Mouse (Mus musculus) fibroblast of lung, adult 2 months (primary cell): ENCODE measurements around the gene Zbtb18.
A peak's percentile ranks its signal among the peaks of the same experiment; 100 is the strongest.

ENCODE experiments used
- DNase-seq: peaks from one replicate; pipeline ENCODE4 v3.0.0-alpha.2; 2011; ENCODE audit warnings: low read depth

The Zbtb18 gene

DNA sequence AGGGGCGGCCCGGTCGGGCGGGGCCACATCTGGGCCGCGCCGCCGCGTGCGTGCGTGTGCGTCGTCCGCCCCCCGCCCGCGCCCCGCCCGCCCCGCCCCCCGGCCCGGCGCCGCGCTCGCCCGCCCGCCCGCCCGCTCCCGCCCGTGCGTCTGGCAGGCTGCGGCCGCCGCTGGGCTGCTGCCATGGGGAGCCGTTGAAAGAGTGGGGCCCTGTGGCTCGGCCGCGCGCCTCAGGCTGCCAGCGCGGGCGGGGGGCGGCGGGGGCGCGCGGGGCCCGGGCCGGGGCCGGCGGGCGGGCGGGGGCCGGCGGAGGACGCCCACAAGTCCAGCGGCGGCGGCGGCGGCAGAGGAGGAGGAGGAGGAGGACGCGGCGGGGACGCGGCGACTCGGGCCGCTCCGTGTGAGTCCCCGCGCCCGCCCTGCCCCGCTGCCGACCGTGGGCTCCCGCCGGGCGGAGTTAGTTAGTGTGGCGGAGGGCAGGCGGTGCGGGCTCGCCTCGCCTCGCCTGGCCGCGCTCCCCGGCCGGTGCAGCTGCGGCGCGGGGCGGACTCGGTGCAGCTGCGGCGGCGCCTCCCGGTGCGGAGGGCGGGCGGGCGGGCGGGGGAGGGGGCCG is at the start of gene Zbtb18:
Zbtb18 (plus strand) TSS at position 156 of the 613 bp plus-strand sequence.
- DNase-seq: no peak

GRCm38 (mm10) chr1:177397455-177397854 is 44.7 kb upstream of the Zbtb18 start:
- DNase-seq: no peak

DNA sequence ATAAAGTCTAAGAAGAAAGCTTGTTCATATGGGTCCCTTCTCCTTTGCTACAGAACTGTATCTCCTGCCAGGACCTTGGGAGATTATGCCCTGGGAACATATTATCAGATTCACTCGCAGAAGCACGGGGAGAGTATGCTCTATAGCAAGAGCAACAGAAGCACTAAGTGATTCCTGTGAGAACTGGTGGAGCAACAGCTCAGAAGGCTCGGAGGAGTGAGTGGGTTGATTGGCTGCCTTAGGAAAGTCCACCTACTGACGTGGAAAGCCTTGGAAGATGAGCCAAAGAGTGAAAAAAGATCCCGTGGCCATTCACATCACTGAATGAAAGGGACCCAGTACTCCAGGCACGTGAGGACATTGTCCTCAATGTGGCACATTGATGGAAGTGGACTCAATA is 37.0 kb upstream of the Zbtb18 start:
- DNase-seq: no peak

DNA sequence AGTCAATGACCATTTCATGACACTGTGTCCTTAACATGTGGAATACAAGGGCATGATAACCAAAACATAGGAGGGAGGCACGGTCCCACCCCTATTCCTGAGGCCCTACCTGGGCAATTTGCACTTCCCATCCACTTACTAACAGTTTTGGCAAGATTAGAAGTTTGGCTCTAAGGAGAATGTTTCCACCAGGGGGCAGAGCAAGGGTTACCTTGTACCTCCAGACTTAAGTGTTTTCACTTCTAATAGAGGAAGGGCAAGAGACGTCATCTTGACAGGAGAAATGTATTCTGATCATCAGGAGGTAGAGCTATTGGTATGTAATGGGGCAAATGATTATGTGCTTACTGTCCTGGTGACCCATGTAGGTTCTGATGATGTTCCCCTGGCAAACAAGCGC is 33.5 kb upstream of the Zbtb18 start:
- DNase-seq: peak; percentile 14

DNA sequence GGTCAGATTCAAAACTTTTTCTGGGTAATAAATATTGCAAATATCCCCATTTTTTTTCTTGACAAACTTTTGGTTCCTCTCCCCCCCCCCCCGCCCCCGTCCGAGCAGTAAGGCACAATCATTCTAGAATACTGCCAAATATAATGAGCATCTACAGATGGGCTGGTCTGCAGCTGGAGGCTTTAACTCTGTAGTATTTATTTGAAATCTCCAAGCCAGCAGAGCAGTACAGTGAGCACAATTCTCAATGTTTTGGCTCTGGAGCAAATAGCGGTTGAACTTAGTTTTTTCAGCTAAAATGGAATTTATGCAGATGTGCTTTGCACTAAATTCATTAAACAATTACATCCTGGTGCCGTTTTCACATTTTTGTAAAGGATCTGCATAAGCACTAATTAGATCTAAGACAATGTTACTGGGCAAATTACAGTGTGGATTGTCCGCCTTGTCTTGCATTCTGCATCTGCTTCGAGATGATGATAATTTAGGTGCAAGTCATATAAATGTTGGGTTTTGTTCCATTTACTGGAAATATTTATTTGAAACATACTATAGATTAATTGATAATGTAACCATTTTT is 31.3 kb upstream of the Zbtb18 start:
- DNase-seq: no peak

GRCm38 (mm10) chr1:177411359-177412358 is 30.5 kb upstream of the Zbtb18 start:
- DNase-seq: no peak

DNA sequence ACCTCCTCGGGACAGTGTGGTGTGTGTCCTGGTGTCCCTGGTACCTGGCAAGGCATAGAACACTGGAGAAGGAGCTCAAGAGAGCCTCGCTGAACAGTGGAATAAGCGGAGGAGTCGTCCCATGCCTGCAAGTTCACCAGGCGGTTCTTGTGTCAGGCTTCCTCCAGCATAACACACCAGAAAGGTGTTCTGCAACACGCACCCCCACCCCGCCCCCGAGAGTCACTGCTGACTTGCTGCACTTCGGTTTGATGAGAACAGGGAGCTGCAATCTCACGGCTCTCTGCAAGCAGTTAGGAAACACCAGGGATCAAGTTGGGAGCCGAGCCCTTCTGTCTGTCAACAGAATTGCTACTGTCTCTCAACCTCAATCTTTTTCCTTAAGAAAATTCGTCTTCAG is 22.8 kb upstream of the Zbtb18 start:
- no peak for DNase-seq

DNA sequence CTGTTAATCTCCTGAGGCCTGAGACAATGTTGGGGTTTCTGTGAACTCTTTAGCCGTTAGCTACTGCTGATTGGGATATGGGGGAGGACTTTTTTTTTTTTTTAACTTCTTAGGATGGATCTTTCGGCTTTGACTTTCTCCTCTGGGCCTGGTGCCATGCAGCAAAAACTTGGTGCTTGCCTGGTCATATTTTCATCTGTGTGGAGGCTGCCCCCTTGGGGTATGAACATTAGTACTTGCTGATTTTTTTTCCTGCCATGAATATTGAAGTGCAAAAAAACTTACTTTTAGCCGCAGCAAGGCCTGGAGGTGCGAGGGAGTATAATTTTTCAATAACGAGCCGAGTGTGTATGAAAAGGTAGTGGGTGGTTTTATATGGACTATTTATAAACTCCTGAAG is 22.0 kb upstream of the Zbtb18 start:
- no peak for DNase-seq

- no peak for DNase-seq
These were observed 14.3 kb upstream of the Zbtb18 start for GRCm38 (mm10) chr1:177427862-177428261.

DNA sequence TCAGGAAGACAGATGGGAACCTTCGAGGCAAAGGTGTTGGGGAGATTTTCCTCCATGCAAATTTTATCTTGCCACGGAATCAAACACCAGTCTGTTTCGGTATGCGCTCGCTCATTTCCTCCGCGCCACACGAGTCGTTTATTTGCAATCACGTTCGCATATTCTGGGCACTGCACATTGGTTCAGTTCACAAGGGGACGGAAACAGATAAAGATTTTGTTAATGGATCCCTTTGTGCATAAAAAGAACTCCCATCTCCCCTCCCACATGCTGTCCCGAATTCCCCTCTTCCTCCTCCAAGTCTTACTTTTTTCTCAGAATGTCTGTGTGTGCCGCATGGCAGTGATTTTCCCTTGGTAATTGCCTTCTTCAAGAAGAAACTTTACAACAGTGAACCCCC is 13.8 kb upstream of the Zbtb18 start:
- no peak for DNase-seq

DNA sequence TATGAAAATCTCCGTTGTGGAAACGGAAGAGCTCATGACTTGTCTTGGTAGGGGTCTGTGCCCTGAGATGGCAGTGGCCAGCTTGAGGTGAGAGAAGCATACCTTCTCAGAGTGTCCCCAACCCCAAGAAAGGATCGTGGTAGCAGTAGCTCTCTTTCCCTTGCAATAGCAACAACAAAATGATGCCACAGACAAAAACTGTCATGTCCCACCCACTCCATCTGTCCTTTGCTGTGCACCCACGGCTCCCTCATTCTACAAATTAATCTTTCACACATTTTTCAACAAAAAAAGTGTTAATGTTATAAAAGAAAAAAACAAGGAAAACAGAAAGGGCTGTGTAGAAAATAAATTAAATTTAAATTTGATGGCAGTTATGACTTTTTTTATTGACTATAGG is 13.1 kb upstream of the Zbtb18 start:
- no peak for DNase-seq

GRCm38 (mm10) chr1:177440411-177440810 is 1.7 kb upstream of the Zbtb18 start:
- no peak for DNase-seq

- no peak for DNase-seq
These were observed 1.1 kb upstream of the Zbtb18 start for GRCm38 (mm10) chr1:177440981-177441491.

DNA sequence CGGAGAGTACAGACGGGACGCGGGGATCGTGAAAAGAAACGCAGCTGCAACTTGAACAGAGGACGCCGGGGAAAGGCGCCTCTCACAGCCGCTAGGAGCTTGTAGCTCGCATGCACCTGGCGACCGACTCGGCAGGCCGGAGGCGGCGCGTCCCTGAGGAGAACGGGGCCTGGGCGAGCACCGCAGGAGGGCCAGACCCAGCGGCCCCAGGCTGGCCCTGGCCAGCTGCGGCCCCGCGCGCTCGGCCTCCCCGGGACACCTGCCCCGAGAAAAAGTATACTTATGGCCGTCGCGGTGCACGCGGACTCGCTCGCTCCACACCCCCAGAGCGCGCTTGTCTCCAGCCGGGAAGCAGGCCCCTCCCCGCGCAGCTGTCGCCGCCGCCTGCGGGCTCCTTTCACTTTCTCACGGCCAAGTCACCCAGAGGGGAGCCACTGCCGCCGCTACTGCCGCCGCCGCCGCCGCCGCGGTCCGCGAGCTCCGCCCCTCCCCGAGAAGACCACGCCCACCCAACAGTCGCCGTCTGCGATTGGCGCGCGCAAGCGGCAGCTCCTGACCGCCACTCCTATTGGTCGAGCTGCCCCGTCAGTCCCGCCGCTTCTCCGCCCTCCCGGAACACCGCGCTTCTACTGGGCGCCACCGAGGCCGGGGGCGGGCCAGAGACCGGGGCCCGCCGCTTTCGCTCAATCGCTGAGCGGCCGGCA is 507 bp upstream of the Zbtb18 start:
- DNase-seq: peak; percentile 93

- DNase-seq: no peak
These were observed 921 bp downstream of the Zbtb18 start for GRCm38 (mm10) chr1:177442821-177443723.

- DNase-seq: no peak
These were observed 1.8 kb downstream of the Zbtb18 start for GRCm38 (mm10) chr1:177443724-177444482.

DNA sequence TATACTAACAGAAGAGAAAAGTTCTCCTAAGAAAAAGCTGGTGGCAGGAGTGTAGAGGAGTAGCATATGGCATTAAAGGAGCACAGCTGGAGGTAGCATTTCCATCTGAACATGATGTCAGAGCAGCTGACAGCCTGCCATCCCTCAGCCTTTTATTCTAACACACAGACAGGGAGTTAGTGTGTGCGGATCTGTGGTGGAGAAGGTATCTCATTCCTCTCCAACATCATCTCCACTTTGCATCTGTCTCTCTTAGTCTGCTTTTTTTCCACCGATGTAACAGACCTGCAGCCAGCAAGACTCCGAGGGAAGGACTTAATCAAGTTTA is 2.3 kb downstream of the Zbtb18 start:
- DNase-seq: no peak

GRCm38 (mm10) chr1:177444941-177445340 is 2.8 kb downstream of the Zbtb18 start:
- DNase-seq: no peak

GRCm38 (mm10) chr1:177445461-177446130 is 3.4 kb downstream of the Zbtb18 start:
- DNase-seq: no peak

DNA sequence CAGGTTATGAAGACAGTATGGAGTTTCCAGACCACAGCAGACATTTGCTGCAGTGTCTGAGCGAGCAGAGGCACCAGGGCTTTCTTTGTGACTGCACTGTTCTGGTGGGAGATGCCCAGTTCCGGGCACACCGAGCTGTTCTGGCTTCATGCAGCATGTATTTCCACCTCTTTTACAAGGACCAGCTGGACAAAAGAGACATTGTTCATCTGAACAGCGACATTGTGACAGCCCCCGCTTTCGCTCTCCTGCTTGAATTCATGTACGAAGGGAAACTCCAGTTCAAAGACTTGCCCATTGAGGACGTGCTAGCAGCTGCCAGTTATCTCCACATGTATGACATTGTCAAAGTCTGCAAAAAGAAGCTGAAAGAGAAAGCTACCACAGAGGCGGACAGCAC is 4.9 kb downstream of the Zbtb18 start:
- no peak for DNase-seq
